Mouse (Mus musculus) ovary, postnatal 10 days (tissue): ENCODE measurements around the gene Ltb4r2.

ENCODE experiments used
- DNase-seq: peaks from one replicate; pipeline ENCODE4 v3.0.0; 2022; ENCODE audit warnings: low spot score

The Ltb4r2 gene

DNA sequence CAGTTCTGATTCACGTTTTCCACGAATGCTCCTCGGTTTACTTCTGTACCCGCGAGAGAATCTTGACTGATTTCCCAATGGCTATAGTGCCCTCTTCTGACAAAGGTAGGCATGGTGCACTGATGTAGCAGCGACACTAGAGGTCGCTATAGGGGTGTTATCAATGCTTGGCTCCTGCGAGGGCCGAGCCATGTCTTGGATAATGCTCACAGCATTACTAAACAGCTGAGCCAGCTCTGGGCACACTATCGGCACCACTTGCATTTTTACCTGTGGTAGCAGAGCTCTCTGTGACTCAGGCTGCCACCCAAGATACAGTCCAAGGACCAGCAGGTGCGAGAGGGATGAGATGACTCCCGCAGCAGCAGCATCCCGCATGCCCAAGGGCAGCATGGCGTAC lies 20.1 kb downstream of the Ltb4r2 start:
- no peak for DNase-seq

DNA sequence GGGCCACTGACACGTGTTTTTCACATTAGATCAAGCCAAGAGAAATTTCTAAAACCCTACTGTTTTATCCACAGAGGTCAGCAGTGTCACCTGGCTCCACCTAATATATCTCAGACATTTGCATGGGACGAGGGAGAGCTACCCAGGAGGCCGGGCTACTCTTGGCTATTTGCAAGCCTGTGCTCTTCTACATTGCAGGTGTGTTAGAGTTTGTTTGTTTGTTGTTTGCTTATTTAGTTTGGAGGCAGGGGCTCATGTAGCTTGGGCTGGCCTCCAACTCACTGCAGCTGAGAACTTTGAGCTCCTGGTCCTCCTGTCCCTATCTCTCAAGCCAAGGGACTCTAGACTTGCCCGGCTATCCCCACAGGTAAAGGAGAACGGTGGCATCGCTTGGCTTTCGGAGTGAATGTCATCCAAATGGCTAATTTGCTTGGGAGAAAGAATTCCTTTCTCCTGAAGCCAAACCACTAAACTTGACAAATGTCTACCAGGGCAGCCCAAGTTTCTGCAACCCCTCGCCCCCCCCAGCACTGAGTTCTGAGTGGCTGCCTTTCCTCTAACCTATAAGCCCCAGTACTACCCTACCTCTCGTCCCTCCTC lies 21.2 kb downstream of the Ltb4r2 start:
- peak; percentile 0 for DNase-seq

DNA sequence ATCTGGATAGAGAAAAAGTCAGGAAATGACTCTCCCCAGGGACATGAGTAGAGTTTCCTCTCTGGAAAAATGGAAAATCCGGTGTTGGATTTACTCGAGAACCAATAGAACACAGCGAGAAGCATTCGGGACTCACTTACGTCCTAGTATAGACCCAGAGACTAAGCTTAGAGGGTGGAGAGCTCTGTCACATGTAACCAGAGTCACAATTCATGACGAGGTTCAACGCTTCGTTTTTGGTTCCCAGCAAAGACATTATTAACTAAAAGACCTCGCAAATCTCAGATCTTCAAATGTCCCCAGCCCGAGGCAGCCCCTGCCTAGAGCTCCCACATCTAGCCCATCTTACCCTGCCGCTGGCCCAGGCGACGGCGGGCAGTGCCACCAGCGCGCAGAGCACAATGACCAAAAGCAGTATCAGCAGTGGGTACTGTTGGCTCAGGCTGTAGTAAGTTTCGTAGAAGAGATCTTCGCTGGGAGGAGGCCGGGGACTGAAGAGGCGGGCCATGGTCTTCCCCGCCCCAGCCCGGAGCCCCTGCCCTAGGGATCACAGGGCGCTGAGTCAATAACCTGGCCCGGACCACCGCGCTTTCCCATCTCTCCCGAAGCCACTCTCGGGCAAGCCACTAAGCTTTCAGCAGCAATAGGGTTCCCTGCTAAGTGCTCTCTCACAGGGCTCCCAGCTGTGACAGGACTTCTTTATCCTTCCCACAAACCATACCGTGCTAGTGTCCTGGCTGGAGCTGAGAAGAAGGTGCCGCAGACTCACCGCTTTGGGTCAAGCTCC lies 22.1 kb downstream of the Ltb4r2 start:
- DNase-seq: peak; percentile 4

DNA sequence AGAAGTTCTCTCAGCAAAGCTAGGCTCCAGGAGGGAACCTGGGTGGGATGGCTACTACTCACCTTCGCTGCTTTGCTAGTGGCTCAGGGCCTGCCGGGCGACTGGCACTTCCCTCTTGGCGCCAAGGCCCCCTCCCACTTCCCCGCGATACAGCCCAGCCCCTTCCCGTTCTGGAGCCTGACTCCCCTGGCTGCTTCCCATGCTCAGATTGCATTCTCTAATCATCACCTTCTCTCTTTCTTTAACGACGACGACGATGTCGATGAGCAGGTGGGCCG lies 22.7 kb downstream of the Ltb4r2 start, which contains the start of gene Adcy4:
Adcy4 (minus strand) TSS at position 138 of the 278 bp plus-strand sequence.
- DNase-seq: peak; percentile 1

DNA sequence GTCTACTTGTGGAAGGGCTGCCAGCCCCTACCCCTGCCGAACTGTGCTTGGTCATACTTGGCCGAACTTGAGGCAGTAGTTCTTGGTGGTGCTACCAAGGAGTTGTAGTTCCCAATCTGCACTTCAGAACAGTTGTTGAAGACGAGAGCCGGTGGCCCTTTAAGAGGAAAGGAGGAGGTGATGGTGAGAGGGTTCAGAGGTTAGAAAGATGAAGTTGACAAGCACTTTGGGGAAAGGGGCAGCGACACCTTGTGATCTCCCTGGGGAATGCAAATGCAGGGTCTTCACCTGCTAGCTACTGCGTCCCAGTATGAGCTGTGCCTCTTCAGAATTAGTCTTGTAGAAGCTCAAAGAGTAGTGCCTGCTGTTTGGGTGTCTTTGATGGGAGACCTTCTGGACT lies 24.0 kb downstream of the Ltb4r2 start:
- DNase-seq: no peak

DNA sequence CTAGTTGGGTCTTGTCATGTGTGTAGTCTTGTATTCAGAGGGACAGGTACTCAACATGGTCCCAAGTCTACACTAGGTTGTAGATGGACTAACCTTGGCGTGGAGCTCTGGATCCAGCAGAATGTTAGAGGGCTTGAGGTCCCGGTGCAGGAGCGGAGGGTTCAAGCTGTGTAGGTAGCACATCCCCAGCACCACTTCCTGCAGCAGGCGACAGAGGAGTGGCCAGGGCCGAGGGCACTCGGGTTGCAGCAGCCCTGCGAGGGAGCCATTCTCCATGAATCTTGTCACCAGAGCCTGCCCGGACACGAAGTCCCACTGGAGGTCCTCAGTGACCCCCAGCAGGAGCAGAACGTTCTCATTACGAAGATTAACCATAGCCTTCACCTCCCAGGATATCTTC lies 26.5 kb downstream of the Ltb4r2 start:
- peak; percentile 0 for DNase-seq

DNA sequence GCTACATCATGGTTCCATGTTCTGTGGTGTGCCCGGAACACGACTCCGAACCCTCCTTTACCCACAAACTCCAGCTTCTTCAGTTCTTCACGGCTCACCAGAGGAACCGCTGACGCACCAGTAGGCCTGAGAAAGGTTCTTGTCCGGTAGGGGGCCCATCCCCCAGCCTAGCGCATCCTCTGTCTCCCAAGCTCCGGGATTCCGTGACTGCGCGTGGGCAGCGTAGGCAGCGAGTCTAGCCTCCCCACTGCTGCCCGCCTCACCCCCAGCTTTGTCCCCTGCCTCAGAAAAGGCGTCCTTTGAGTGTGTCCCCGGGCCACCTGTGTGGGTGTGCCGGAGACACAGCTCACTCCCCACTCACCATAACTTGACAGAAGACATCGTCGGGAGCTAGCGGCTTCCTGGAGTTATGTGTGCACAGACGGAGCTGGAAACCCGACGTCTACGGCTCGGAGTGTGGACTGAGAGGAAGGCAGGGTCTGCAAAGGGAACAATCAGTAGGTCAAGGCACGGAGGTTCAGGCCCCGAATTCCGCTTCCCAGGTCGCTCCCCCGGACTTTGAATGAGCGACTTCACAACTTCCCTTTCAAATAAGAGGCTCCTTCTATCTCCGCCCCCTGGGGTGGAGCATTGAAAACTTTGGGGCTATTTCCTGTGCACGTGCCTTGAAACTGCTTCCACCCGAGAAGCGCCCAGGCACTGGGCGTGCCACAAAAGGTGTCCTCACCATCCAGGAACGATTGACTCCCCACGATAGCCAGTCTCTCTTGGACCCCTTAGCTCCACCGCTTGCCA lies 27.2 kb downstream of the Ltb4r2 start, which contains the start of gene Ripk3:
Ripk3 (minus strand) TSS at position 610 of the 795 bp plus-strand sequence.
- DNase-seq: peak; percentile 1

DNA sequence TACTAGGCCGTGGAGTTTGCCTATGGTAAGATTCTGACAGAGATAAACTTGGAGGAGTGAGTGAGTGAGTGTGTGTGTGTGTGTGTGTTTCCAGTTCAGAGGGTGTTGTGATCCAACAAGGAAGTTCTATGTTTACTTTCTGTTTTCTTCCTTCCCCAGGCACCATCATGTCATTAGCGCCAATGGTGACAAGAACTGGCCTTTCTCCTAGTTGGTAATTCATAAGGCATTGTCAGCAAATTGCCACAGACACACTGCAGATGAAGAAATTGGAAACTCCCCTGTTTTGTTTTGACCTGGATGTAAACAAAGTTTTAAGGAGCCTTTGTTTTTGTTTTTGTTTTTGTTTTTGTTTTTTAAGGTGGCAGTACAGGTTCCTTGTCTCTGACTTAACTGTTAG lies 32.2 kb downstream of the Ltb4r2 start:
- DNase-seq: no peak

DNA sequence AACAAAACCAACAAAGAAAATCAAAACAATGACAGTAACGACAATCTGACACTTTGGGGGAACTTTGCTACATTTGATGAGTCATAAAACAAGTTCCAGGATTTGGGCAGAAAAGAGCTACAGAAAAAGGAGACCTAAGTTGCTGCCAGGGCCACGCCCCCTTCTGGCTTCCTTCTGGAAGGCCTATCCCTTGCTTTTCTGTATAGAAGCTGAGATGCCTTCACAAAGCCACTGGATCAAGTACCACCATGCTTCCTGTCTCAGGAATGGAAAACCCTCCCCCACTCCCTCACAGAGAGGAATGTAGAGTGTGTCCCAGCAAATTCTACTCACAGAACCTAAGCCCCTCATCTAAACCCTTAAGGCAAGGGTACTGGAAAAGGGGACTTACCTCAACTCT lies 32.7 kb downstream of the Ltb4r2 start:
- no peak for DNase-seq

DNA sequence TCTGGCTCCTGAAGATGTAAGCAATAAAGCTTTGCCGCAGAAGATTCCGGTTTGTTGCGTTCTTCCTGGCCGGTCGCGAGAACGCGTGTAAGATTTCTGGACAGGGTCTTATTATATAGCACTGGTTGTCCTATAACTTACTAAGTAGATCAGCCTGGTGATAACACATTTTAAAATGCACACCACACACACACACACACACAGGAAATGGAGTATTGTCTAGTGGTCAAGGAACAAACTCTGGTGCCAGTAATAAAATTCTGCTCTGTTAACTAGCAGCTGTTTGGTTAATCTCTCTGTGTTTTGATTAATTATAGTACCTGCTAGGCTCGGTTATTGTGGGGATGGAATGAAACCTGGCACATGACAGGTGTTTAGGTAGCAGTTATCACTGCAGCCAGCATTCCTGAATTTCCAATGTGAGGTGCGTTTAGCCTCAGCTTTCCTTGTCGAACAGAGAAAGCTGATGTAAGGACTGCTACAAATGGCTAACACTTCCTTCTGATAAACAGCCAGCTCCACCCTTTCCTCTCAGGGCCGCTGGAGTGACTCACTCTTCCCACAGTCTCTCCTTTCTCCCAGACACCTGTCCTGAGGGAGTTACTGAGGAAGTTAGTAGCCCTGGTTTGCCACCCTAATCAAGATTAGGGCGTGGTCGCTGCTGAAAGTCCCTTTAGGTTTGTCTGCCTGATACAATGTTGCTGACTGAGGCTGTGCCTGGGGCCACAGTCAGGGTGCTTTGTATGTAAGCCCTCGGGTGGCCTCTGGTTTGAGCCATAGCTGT lies 34.3 kb downstream of the Ltb4r2 start:
- DNase-seq: no peak
